Mouse (Mus musculus): ENCODE measurements around the gene Rpusd1. TPM values are rescaled to one million over a fixed set of nuclear protein-coding genes. Genes with fewer than 3 reads are reported as not detected.

The Rpusd1 gene
- total RNA-seq, 2 experiments from 2014 or later: 3.4 to 3.8 TPM

DNA sequence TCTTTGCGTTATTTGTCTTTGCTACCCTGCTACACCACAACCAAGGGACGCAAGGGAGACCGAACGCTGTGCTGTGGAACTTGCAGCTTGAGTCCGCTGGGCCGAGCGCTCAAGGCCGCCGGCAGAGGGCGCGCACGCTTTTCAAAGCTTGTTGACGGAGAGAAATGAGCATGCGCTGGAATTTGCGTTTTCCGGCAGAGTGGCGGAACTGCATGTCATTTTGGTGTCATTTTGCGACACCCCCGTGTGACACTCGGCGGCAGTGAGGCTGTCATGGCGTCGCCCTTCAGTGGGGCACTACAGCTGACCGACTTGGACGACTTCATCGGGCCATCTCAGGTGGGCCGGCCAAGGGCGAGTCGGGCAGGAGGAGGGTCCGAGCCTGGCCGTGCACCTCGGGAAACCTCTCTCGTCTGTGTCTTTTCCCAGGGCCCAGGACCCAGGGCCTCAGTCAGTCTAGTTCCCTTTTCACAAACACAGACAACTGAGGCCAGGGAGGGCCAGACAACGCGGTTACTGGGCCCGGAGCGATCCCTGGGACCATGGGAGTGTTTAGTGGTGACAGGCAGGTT is 46.2 kb downstream of the Rpusd1 start, which contains the start of gene Narfl:
Gene Narfl, plus strand, starts transcription at position 228 of the 572 bp plus-strand sequence.
- intact Hi-C loops (cut with DNase I; ENCODE audit: low total_unique reads): loop anchor here (2.0 kb wide), 1 partner anchor 29 kb away; no protein-coding TSS in a partner anchor
- DNase-seq: peak; percentile 95

DNA sequence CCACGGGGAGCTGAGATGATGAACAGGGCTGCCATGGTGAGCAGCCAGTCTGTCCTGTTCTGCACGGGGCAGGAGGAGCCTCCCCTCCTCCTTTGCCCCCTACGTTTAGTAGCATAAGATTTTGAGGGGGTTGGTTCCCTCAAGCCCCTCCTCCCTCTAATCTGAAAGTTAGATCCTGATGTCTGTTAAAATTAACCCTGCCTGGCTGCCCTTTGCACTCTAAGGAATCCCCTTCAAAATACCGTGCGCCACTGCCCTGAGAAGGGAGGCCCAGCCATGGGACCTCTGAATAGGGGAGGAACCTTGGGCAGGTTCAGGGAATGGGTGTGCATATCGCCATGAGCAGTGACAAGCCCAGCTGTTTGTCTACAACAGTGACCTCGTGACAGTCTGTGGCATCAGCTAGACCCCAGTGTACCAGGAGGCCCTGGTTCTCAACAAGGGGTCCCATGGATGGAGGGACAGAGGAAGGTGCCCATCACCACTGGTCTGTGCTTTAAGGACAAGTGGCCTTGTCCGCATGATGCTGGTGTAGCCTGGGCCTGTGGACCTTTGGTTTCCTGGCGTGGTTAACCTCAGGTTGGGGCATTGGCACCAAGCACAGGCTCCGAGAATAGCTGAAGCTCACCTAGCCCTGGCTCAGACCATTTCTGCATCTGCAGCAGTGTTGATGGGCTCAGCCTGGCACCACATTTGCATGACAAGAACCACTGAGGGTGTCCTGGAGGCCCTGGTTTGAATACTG is 48.0 kb downstream of the Rpusd1 start:
- intact Hi-C loops (cut with DNase I; ENCODE audit: low total_unique reads): no loop called here

DNA sequence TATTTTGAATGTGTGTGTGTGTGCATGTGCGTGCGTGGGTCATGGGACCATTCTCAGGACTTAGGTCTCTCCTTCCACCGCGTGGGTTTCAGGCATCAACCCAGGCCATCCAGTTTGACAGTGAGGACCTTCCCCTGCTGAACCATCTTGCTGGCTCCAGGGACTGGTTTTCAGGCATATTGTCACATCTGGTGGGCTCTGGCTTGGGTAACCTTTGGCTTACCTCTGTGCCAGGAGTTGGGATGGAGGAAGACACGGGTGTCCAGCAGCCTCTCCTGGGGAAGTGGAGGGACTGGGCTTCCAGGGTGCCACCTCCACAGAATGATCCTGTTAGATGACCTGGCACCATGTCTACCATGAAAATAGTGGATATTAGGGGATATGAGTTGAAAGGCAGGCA is 50.5 kb downstream of the Rpusd1 start:
- no peak for DNase-seq
- intact Hi-C loops (cut with DNase I; ENCODE audit: low total_unique reads): no loop called here

More for the DNA sequence above, 48.0 kb downstream of the Rpusd1 start:
- no peak for DNase-seq

Small RNAs within 50 kb of the gene (microRNA-seq; reads per million reads assigned to microRNA genes)
- gene Gm25083: 0 reads per million in 2 experiments
- gene Mir6966: 0 to 1.3 reads per million in 2 experiments

Other genes starting within 250 kb of the Rpusd1 start
- not detected for gene Sstr5, start 230.4 kb upstream of the Rpusd1 start, total RNA-seq (2021)
- gene Sox8, start 157.0 kb upstream of the Rpusd1 start, total RNA-seq (2021): 1 to 10 TPM; 7.2 to 8.8 TPM
- 10 to 100 TPM; 13.1 to 13.8 TPM for gene Lmf1, start 148.6 kb upstream of the Rpusd1 start, total RNA-seq (2021)
- gene Gng13, start 10.5 kb upstream of the Rpusd1 start, total RNA-seq (2021): not detected
- 1 to 10 TPM; 1.3 to 2.5 TPM for gene Chtf18, start 251 bp upstream of the Rpusd1 start, total RNA-seq (2021)
- gene Mslnl, start 8.4 kb downstream of the Rpusd1 start, total RNA-seq (2021): not detected
- gene Msln, start 26.7 kb downstream of the Rpusd1 start, total RNA-seq (2021): under 1 TPM in 1 of 2 experiments, not detected in 1; 0.74 TPM
- gene Narfl, start 46.1 kb downstream of the Rpusd1 start, total RNA-seq (2021): 10 to 100 TPM; 27.7 to 28.8 TPM
- 10 to 100 TPM; 13.9 to 16.1 TPM for gene Haghl, start 58.0 kb downstream of the Rpusd1 start, total RNA-seq (2021)
- gene Ccdc78, start 58.9 kb downstream of the Rpusd1 start, total RNA-seq (2021): not detected
- 10 to 100 TPM; 36.1 to 37.9 TPM for gene Fam173a, start 65.2 kb downstream of the Rpusd1 start, total RNA-seq (2021)
- gene AC134908.4, start 68.0 kb downstream of the Rpusd1 start, total RNA-seq (2021): not detected
- gene Metrn, start 69.5 kb downstream of the Rpusd1 start, total RNA-seq (2021): 10 to 100 TPM; 46.6 to 60.9 TPM
- 1 to 10 TPM in 1 of 2 experiments, under 1 TPM in 1; 0.95 to 2.2 TPM for gene Fbxl16, start 81.4 kb downstream of the Rpusd1 start, total RNA-seq (2021)
- gene Wdr24, start 96.0 kb downstream of the Rpusd1 start, total RNA-seq (2021): 1 to 10 TPM; 9.1 to 9.2 TPM
- 10 to 100 TPM; 20.3 to 23.6 TPM for gene Jmjd8, start 101.2 kb downstream of the Rpusd1 start, total RNA-seq (2021)
- 10 to 100 TPM; 80.2 to 81.3 TPM for gene Stub1, start 105.7 kb downstream of the Rpusd1 start, total RNA-seq (2021)
- gene Rhbdl1, start 109.6 kb downstream of the Rpusd1 start, total RNA-seq (2021): 10 to 100 TPM; 11.7 to 12.0 TPM
- 10 to 100 TPM in 1 of 2 experiments, 1 to 10 TPM in 1; 7.5 to 11.0 TPM for gene Gm20683, start 114.1 kb downstream of the Rpusd1 start, total RNA-seq (2021)
- 10 to 100 TPM; 38.0 to 47.1 TPM for gene Rhot2, start 117.2 kb downstream of the Rpusd1 start, total RNA-seq (2021)
- 1 to 10 TPM; 1.6 to 2.0 TPM for gene Wdr90, start 133.8 kb downstream of the Rpusd1 start, total RNA-seq (2021)
- 10 to 100 TPM; 52.3 to 73.3 TPM for gene Mcrip2, start 141.1 kb downstream of the Rpusd1 start, total RNA-seq (2021)
- gene Mettl26, start 147.4 kb downstream of the Rpusd1 start, total RNA-seq (2021): 10 to 100 TPM; 26.1 to 27.7 TPM
- under 1 TPM; 0.49 to 0.55 TPM for gene Wfikkn1, start 153.2 kb downstream of the Rpusd1 start, total RNA-seq (2021)
- 10 to 100 TPM; 10.1 to 10.3 TPM for gene Rab40c, start 192.1 kb downstream of the Rpusd1 start, total RNA-seq (2021)
- gene Pigq, start 217.3 kb downstream of the Rpusd1 start, total RNA-seq (2021): 10 to 100 TPM; 29.8 to 30.2 TPM
- gene Nhlrc4, start 217.3 kb downstream of the Rpusd1 start, total RNA-seq (2021): not detected
- gene A930017K11Rik, start 224.9 kb downstream of the Rpusd1 start, total RNA-seq (2021): not detected